17 mouse cellular contexts compared by ENCODE assay signal in genomic region chr5:29782261-29782660, GRCm38 (mm10).
DNase-seq lines count a peak whose midpoint lies in the region; ATAC-seq lines count a peak whose summit lies in the region.
"Had no signal": no experiment of that assay in that cellular context is flagged by ENCODE, and none has a peak within 500 bp of the region (broad histone marks: within the 10 kb centered on the region; RNA-seq: fewer than 3 reads in every experiment).

No protein-coding gene starts in this region.

- DNase-seq in cerebellum, adult 11-12 months, result peak; percentile 40
- DNase-seq in cerebellum, postnatal 4 days (ENCODE audit: low spot score in 2 of 2), result no peak
- peak; percentile 38 to 43 for DNase-seq in cerebellum, postnatal 10 days
- DNase-seq in cerebellum, postnatal 25 days, result peak; percentile 47 to 59
- no peak for DNase-seq in cerebellum, adult 9-11 months
- DNase-seq in brain, adult 2 months (ENCODE audit: low read depth, low spot score), result peak; percentile 47
- no peak for DNase-seq in frontal cortex, postnatal 25 days (ENCODE audit: low spot score in 2 of 2)
- DNase-seq: adrenal gland, adult 8-10 months; B cell, adult 2 months; forebrain, postnatal 0 days; gastrocnemius, adult 2 months had no signal

- no peak for ATAC-seq in cerebellum, adult (ENCODE audit: insufficient number of reproducible peaks, low FRiP score, low TSS enrichment)
- ATAC-seq: activated CD4-positive, CD25-positive, alpha-beta regulatory T cell, adult 4 months; CD4-positive, CD25-positive, alpha-beta regulatory T cell, adult 4 months; forebrain, embryonic 13.5 days; forebrain, embryonic 15.5 days; forebrain, postnatal 0 days; Patski had no signal

Comparison
In these comparisons a context has a peak if more than half of its experiments do, and no peak if none do; other contexts are left out.
1. DNase-seq: peak in cerebellum, adult 11-12 months (single experiment), cerebellum, postnatal 10 days (2 of 2), cerebellum, postnatal 25 days (2 of 2) and brain, adult 2 months (single experiment); none in cerebellum, postnatal 4 days (0 of 2), cerebellum, adult 9-11 months (single experiment) and frontal cortex, postnatal 25 days (0 of 2).